Mouse (Mus musculus) embryonic facial prominence, embryonic 11.5 days (tissue): ENCODE data around the gene Vti1a. TPM values are rescaled to one million over a fixed set of nuclear protein-coding genes. Genes with fewer than 3 reads are reported as not detected.
A peak's percentile ranks its signal among the peaks of the same experiment; 100 is the strongest.

Source experiments
- ATAC-seq: fragments of 200-750 bp; cut with Nextera tagmentation; replicated peaks from 2 replicates; pipeline ENCODE4 v1.8.0; 2017; ENCODE audit warnings: low read depth; ENCODE audit not compliant: insufficient number of reproducible peaks, low FRiP score, low TSS enrichment
- DNase-seq: peaks from one replicate; pipeline ENCODE4 v3.0.0-alpha.2; 2015; ENCODE audit warnings: low spot score
- H3K27ac ChIP-seq: fragments of 300-500 bp; sonication (generic); replicated peaks from 2 replicates; pipeline ENCODE4 v1.5.1; 2014; ENCODE audit warnings: mild to moderate bottlenecking, low read depth, low read length, control low read depth
- H3K27me3 ChIP-seq: fragments of 300-500 bp; sonication (generic); 2 replicates; pipeline ENCODE4 v1.6.1; 2014; ENCODE audit warnings: mild to moderate bottlenecking, low read length, moderate library complexity, mixed read lengths; ENCODE audit not compliant: control insufficient read depth, insufficient read depth
- H3K36me3 ChIP-seq: fragments of 300-500 bp; sonication (generic); replicated peaks from 2 replicates; pipeline ENCODE4 v1.6.1; 2014; ENCODE audit warnings: low read depth, mild to moderate bottlenecking, low read length, moderate library complexity, mixed read lengths; ENCODE audit not compliant: control insufficient read depth, insufficient read depth
- H3K4me1 ChIP-seq: fragments of 300-500 bp; sonication (generic); 2 replicates; pipeline ENCODE4 v1.6.1; 2014; ENCODE audit warnings: low read length, mixed read lengths; ENCODE audit not compliant: control insufficient read depth, insufficient read depth
- H3K4me2 ChIP-seq: fragments of 300-500 bp; sonication (generic); 2 replicates; pipeline ENCODE4 v1.6.1; 2014; ENCODE audit warnings: low read depth, mild to moderate bottlenecking, control low read depth, low read length, moderate library complexity
- H3K4me3 ChIP-seq: fragments of 300-500 bp; sonication (generic); 2 replicates; pipeline ENCODE4 v1.5.1; 2014; ENCODE audit warnings: low read depth, low read length, control low read depth
- H3K9ac ChIP-seq: fragments of 300-500 bp; sonication (generic); replicated peaks from 2 replicates; pipeline ENCODE4 v1.6.1; 2014; ENCODE audit warnings: mild to moderate bottlenecking, control low read depth, low read length
- H3K9me3 ChIP-seq: fragments of 300-500 bp; sonication (generic); replicated peaks from 2 replicates; pipeline ENCODE4 v1.6.1; 2016; ENCODE audit warnings: mild to moderate bottlenecking, low read length, inconsistent platforms, mixed read lengths; ENCODE audit not compliant: control insufficient read depth
- WGBS: fragments of 180-500 bp; shearing (Covaris S2); extraction: QIAGEN DNeasy Blood & Tissue Kit; methylation state at CpG from one replicate; pipeline ENCODE4 v1.1.7; 2014; 5-methylcytosine and 5-hydroxymethylcytosine counted together
- polyA plus RNA-seq: library from polyadenylated mRNA; unstranded; fragments of >200 nt; fragmentation: Nextera tagmentation; extraction: Ambion mirVana; gene quantifications from 2 replicates; pipeline ENCODE4 v1.2.1, GENCODE M21; 2014

Vti1a gene
- polyA plus RNA-seq, 1 experiment from 2014 or later, result 22.4 TPM

DNA sequence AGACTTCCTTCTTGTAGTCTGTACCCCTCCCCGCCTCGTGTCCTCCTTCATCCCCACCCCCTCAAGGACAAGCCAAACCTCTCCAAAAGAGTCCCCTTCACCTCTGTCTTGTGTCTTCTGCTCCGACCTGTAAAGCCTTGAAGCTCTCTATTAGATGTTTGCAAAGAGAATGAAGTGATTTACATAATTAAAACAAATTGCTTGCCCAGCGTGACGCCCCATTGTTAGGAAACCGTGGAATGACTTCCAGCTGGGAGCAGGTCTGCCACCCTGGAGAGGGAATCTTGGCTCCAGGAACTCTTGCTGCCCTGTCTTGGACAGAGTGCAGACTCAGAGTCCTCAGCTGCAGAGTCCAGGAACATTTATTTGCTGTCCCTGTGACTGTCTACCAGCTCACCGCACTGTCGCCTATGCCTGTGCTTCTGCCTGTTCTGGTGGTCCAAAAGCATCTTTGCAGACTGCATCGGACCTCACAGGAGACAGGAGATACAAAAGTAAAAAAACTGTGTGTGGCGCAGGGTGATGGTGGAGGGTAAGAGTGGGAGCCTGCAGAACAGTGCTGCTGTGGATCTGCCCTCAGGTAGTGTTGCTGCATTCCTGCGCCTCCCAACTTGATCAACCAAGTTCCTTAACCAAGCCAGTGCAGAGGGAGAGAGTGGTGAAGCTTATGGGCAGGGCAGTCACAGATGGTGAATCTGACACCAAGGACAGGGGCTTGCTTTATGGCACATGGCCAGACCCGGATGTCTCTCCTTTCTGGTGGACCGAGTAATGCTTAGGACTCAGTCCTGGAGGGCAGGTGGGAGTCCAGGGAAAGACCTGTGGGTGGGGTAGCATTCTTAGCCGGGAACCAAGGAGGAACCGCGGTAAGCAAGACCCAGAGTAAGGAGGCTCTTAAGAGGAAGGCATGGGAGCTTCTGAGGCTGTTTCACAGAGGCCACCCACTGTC, 273.1 kb downstream of the Vti1a start:
- no peak overlapping the region for H3K27ac ChIP-seq
- no peaks in the 10 kb centered on the region for H3K36me3 ChIP-seq
- H3K9me3 ChIP-seq, result no peaks in the 10 kb centered on the region
- 32% methylated on average over 16 of the region's 16 CpGs for WGBS
- no peak overlapping the region for H3K9ac ChIP-seq
- H3K4me2 ChIP-seq, result no peak overlapping the region
- no peaks in the 10 kb centered on the region for H3K27me3 ChIP-seq
- H3K4me1 ChIP-seq, result no peaks in the 10 kb centered on the region; the same call in 1 of the 2 replicates
- no peak for ATAC-seq
- no peak for DNase-seq
- no peak overlapping the region for H3K4me3 ChIP-seq

DNA sequence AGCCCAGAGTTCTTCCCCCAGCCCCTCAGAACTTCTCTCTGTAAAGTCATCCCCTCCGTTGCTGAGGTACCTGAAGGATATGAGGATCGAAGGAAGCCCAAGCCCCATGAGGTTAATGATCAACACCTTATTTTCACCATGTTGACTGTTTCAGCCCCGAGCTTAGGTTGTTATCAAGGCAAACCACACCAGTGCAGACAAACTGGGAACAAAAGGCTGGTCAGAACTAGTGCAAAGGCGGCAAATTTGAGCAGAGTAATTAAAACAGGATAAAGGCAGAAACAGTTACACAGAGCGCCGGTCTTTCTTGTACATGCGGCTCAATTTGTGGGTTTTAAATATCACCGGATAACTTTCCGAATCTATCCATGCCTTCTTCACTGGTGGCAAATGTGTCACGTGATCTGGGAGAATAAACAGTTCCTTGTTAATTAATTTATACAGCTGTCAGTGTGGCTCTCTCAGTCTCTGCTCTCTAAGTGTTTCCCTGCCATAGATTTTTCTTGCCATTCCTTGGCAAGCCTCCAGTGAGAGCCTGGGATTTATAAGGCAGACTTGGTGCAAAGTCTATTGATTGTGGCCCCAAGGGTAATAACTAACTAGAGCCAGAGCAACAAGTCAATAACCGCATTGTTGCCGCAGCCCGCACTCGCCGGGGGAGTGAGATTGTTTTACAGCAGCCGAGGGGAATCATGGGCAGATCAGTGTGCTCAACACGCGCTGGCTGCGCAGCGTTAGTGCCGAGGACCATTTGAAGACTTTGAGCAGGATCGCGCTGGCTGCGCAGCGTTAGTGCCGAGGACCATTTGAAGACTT, 277.0 kb downstream of the Vti1a start:
- Histone ChIP-seq H3K4me1 (no peaks in the 10 kb centered on the region; the same call in 1 of the 2 replicates), H3K4me2 (no peak overlapping the region), H3K9me3 (no peaks in the 10 kb centered on the region), H3K9ac (no peak overlapping the region), H3K36me3 (no peaks in the 10 kb centered on the region), H3K27ac (no peak overlapping the region), H3K27me3 (no peaks in the 10 kb centered on the region), H3K4me3 (no peak overlapping the region)
- DNase-seq, result peak; percentile 71
- ATAC-seq, result 0 out of 2 replicates have a peak, but pooled peaks have one; percentile 7
- 34% methylated on average over 26 of the region's 26 CpGs for WGBS

DNA sequence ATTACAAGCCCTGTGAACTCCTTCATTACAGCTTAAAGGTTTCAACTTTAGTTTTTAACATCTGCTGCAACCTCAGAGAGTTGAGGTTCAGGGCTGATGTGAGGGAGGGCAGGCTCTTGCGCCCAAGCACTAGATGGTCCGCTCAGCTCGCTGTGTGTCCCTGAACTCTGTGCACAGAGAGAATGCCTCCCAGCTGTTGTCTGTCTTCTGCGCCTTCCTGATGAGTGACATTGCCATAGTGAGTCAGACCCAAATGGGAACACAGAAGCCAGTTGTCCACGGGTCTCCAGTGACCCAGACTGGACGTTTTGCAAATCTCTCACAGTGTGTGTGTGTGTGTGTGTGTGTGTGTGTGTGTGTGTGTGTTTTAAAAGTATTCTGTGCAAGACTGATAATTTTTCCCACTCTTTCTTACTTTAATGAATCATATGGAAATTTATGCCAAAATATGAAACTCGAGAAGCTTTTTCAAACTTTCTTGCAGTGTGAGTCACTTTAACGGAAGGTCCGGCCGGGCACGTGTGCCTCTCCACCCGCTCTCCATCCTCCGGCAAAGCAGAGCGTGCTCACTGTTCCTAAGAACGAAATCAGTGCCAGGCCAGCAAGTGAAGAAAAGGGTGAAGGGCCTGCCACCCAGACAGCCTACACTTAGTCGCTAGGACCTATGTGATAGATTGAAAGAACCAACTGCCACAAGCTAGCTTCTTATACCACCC, 277.8 kb downstream of the Vti1a start:
- Histone ChIP-seq H3K4me3 (no peak overlapping the region), H3K9ac (no peak overlapping the region), H3K27me3 (no peaks in the 10 kb centered on the region), H3K36me3 (no peaks in the 10 kb centered on the region), H3K27ac (no peak overlapping the region), H3K4me2 (no peak overlapping the region), H3K4me1 (no peaks in the 10 kb centered on the region; the same call in none of the 2 replicates), H3K9me3 (no peaks in the 10 kb centered on the region)
- WGBS, result 72% methylated on average over 16 of the region's 16 CpGs
- peak; percentile 49; the same call in 1 of the 2 replicates for ATAC-seq
- no peak for DNase-seq

DNA sequence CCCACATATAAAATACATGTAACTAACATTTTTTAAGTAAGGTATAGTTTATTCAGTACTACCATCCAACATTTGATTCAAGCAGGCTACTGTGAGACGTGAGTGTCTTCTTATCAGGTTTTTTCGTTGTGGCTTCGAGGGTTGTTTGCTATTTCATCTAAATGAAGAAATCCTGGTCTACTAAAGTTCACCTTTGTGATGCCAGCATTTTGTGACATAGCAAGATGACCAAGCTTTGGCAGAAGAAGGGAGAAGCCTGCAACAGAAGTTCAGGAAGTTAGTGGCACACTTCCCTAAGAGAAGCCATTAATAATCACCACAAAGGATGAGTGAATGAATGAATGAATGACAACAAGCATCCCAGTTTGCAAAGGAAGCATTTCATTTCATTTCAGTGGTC, 278.4 kb downstream of the Vti1a start:
- no peak for ATAC-seq
- WGBS, result 90% methylated on average over 3 of the region's 3 CpGs
- H3K4me2 ChIP-seq, result no peak overlapping the region
- H3K27ac ChIP-seq, result no peak overlapping the region
- no peaks in the 10 kb centered on the region for H3K27me3 ChIP-seq
- no peak overlapping the region for H3K4me3 ChIP-seq
- H3K36me3 ChIP-seq, result no peaks in the 10 kb centered on the region
- H3K4me1 ChIP-seq, result no peaks in the 10 kb centered on the region; the same call in none of the 2 replicates
- H3K9ac ChIP-seq, result no peak overlapping the region
- no peak for DNase-seq
- H3K9me3 ChIP-seq, result no peaks in the 10 kb centered on the region

- H3K9ac ChIP-seq, result no peak overlapping the region
- DNase-seq, result no peak
Measured at GRCm38 (mm10) chr19:55595945-55596649, 280.0 kb downstream of the Vti1a start.

GRCm38 (mm10) chr19:55596804-55597203, 280.7 kb downstream of the Vti1a start:
- Histone ChIP-seq H3K27ac (no peak overlapping the region), H3K4me2 (no peak overlapping the region), H3K4me3 (no peak overlapping the region), H3K36me3 (no peaks in the 10 kb centered on the region), H3K9me3 (no peaks in the 10 kb centered on the region), H3K27me3 (no peaks in the 10 kb centered on the region), H3K9ac (no peak overlapping the region), H3K4me1 (no peaks in the 10 kb centered on the region; the same call in 1 of the 2 replicates)
- no peak for DNase-seq
- ATAC-seq, result no peak
- WGBS, result 75% methylated on average over 6 of the region's 6 CpGs

More at GRCm38 (mm10) chr19:55595945-55596649, 280.0 kb downstream of the Vti1a start:
- Histone ChIP-seq H3K4me3 (no peak overlapping the region), H3K4me1 (no peaks in the 10 kb centered on the region; the same call in 1 of the 2 replicates), H3K27me3 (no peaks in the 10 kb centered on the region), H3K27ac (no peak overlapping the region), H3K4me2 (no peak overlapping the region), H3K9me3 (no peaks in the 10 kb centered on the region), H3K36me3 (no peaks in the 10 kb centered on the region)
- ATAC-seq, result no peak
- 46% methylated on average over 9 of the region's 9 CpGs for WGBS

DNA sequence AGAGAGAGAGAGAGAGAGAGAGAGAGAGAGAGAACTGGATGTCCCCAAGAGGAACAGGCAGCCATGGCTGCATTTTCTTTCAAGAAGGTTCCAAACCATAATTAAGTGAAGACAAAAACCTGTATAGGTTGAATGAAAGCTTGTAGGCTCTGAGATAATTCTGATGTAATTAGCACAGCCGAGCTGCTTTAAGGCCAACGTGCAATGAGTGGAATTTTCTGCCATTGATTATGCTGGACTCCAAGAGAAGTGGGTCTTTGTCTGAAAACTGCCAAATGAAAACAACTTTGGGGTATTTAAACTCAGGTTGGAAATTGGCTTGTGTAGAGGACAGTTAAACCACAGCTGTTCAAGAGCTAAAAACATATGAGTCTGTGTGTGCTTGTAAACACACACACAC, 281.2 kb downstream of the Vti1a start:
- no peaks in the 10 kb centered on the region for H3K27me3 ChIP-seq
- ATAC-seq (no peak), DNase-seq (no peak)
- H3K4me3 ChIP-seq, result no peak overlapping the region
- H3K4me1 ChIP-seq, result no peaks in the 10 kb centered on the region; the same call in 1 of the 2 replicates
- 32% methylated on average over 2 of the region's 2 CpGs for WGBS
- H3K27ac ChIP-seq, result no peak overlapping the region
- no peak overlapping the region for H3K9ac ChIP-seq
- H3K36me3 ChIP-seq, result no peaks in the 10 kb centered on the region
- no peak overlapping the region for H3K4me2 ChIP-seq
- no peaks in the 10 kb centered on the region for H3K9me3 ChIP-seq
